Mouse (Mus musculus): ENCODE data around the gene Pak2. TPM values are rescaled to one million over a fixed set of nuclear protein-coding genes. Genes with fewer than 3 reads are reported as not detected.

Gene Pak2
- polyA plus RNA-seq, 1 experiment from 2014 or later = 38.2 TPM

GRCm38 (mm10) chr16:32114406-32114805, 35.3 kb upstream of the Pak2 start:
- H3K9ac ChIP-seq (replicated peaks; ENCODE audit: low read length) = no peak overlapping the region
- H3K9me3 ChIP-seq (ENCODE audit: low read length) = no peaks in the 10 kb centered on the region
- H3K4me2 ChIP-seq (replicated peaks; ENCODE audit: low read depth, low read length) = no peak overlapping the region
- no peaks in the 10 kb centered on the region for H3K27me3 ChIP-seq (ENCODE audit: insufficient read depth, low read length)
- no peaks in the 10 kb centered on the region for H3K4me1 ChIP-seq (ENCODE audit: insufficient read depth, low read length)
- ATAC-seq (ENCODE audit: low FRiP score, low TSS enrichment) = no peak
- H3K36me3 ChIP-seq (ENCODE audit: insufficient read depth, low read length) = 0 out of 2 replicates have a peak, but pooled peaks cover 4% of the 10 kb centered on the region
- H3K4me3 ChIP-seq (ENCODE audit: low read length) = no peak overlapping the region
- WGBS = 91% methylated on average over 10 of the region's 10 CpGs
- no peak overlapping the region for H3K27ac ChIP-seq (ENCODE audit: low read length)

GRCm38 (mm10) chr16:32113541-32114218, 34.5 kb upstream of the Pak2 start:
- 64% methylated on average over 23 of the region's 23 CpGs for WGBS
- no peaks in the 10 kb centered on the region for H3K9me3 ChIP-seq (ENCODE audit: low read length)
- no peak overlapping the region for H3K4me2 ChIP-seq (replicated peaks; ENCODE audit: low read depth, low read length)
- H3K36me3 ChIP-seq (ENCODE audit: insufficient read depth, low read length) = 0 out of 2 replicates have a peak, but pooled peaks cover 4% of the 10 kb centered on the region
- H3K9ac ChIP-seq (replicated peaks; ENCODE audit: low read length) = no peak overlapping the region
- H3K27me3 ChIP-seq (ENCODE audit: insufficient read depth, low read length) = no peaks in the 10 kb centered on the region
- ATAC-seq (ENCODE audit: low FRiP score, low TSS enrichment) = no peak; the same call in 1 of the 2 replicates
- H3K27ac ChIP-seq (ENCODE audit: low read length) = 0 out of 2 replicates have a peak overlapping the region, but pooled peaks have one; percentile 22
- no peaks in the 10 kb centered on the region for H3K4me1 ChIP-seq (ENCODE audit: insufficient read depth, low read length)
- H3K4me3 ChIP-seq (ENCODE audit: low read length) = no peak overlapping the region

- no peak for ATAC-seq (ENCODE audit: low FRiP score, low TSS enrichment)
These were observed 32.0 kb upstream of the Pak2 start for GRCm38 (mm10) chr16:32110951-32111699.

GRCm38 (mm10) chr16:32108578-32108977, 29.4 kb upstream of the Pak2 start:
- H3K9me3 ChIP-seq (ENCODE audit: low read length) = peaks cover 3% of the 10 kb centered on the region
- H3K4me1 ChIP-seq (ENCODE audit: insufficient read depth, low read length) = no peaks in the 10 kb centered on the region
- no peak overlapping the region for H3K4me3 ChIP-seq (ENCODE audit: low read length)
- WGBS = 86% methylated on average over 2 of the region's 2 CpGs
- H3K4me2 ChIP-seq (replicated peaks; ENCODE audit: low read depth, low read length) = no peak overlapping the region
- H3K36me3 ChIP-seq (ENCODE audit: insufficient read depth, low read length) = peaks cover 26% of the 10 kb centered on the region
- H3K27me3 ChIP-seq (ENCODE audit: insufficient read depth, low read length) = no peaks in the 10 kb centered on the region
- H3K9ac ChIP-seq (replicated peaks; ENCODE audit: low read length) = no peak overlapping the region
- no peak overlapping the region for H3K27ac ChIP-seq (ENCODE audit: low read length)
- no peak for ATAC-seq (ENCODE audit: low FRiP score, low TSS enrichment)

More at GRCm38 (mm10) chr16:32110951-32111699, 32.0 kb upstream of the Pak2 start:
- 67% methylated on average over 15 of the region's 15 CpGs for WGBS
- H3K9ac ChIP-seq (replicated peaks; ENCODE audit: low read length) = no peak overlapping the region
- no peak overlapping the region for H3K4me3 ChIP-seq (ENCODE audit: low read length)
- H3K27ac ChIP-seq (ENCODE audit: low read length) = no peak overlapping the region
- no peaks in the 10 kb centered on the region for H3K27me3 ChIP-seq (ENCODE audit: insufficient read depth, low read length)
- no peaks in the 10 kb centered on the region for H3K4me1 ChIP-seq (ENCODE audit: insufficient read depth, low read length)
- no peaks in the 10 kb centered on the region for H3K9me3 ChIP-seq (ENCODE audit: low read length)
- peaks cover 9% of the 10 kb centered on the region; the same call in 1 of the 2 replicates for H3K36me3 ChIP-seq (ENCODE audit: insufficient read depth, low read length)
- H3K4me2 ChIP-seq (replicated peaks; ENCODE audit: low read depth, low read length) = no peak overlapping the region

GRCm38 (mm10) chr16:32108170-32108569, 29.0 kb upstream of the Pak2 start:
- H3K4me1 ChIP-seq (ENCODE audit: insufficient read depth, low read length) = no peaks in the 10 kb centered on the region
- WGBS = 60% methylated on average over 7 of the region's 7 CpGs
- ATAC-seq (ENCODE audit: low FRiP score, low TSS enrichment) = peak; percentile 69; the same call in 1 of the 2 replicates
- H3K27ac ChIP-seq (ENCODE audit: low read length) = no peak overlapping the region
- no peak overlapping the region for H3K9ac ChIP-seq (replicated peaks; ENCODE audit: low read length)
- no peak overlapping the region for H3K4me2 ChIP-seq (replicated peaks; ENCODE audit: low read depth, low read length)
- no peak overlapping the region for H3K4me3 ChIP-seq (ENCODE audit: low read length)
- no peaks in the 10 kb centered on the region for H3K27me3 ChIP-seq (ENCODE audit: insufficient read depth, low read length)
- peaks cover 3% of the 10 kb centered on the region for H3K9me3 ChIP-seq (ENCODE audit: low read length)
- peaks cover 30% of the 10 kb centered on the region for H3K36me3 ChIP-seq (ENCODE audit: insufficient read depth, low read length)

DNA sequence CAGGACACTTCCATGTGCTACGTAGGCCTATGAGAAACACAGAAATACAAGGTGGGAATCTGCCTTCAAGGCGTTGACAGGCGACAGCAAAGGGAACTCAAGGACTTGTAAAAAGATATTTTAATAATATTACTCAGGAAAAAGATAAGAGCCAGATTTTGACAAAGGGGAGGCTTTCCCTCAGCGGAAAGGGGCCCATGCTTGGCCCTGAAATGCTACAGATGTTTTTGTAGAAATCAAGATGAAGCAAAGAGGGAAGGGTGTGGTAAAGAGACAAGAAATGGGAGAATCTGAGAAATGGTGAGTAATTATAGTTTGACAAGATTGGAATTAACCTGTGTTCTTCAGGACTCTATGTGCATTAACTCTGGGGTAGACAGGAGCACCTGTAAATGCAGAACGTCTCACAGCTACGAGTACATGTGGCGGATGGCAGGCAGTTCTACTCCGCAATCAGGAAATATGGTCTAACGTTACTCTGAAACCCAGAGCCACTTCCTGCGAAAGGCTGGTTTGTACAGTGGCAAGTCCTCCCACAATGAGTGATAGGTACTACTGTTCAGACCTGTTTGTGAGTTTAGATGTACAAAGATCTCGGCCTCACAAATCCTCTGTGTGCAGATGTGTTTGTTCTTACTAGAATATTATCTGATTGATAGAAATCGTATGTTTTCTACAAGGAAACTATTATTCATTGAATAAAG, 28.4 kb upstream of the Pak2 start:
- peaks cover 34% of the 10 kb centered on the region for H3K36me3 ChIP-seq (ENCODE audit: insufficient read depth, low read length)
- no peak overlapping the region for H3K9ac ChIP-seq (replicated peaks; ENCODE audit: low read length)
- no peak overlapping the region for H3K4me2 ChIP-seq (replicated peaks; ENCODE audit: low read depth, low read length)
- H3K27ac ChIP-seq (ENCODE audit: low read length) = no peak overlapping the region
- WGBS = 89% methylated on average over 12 of the region's 12 CpGs
- no peaks in the 10 kb centered on the region for H3K4me1 ChIP-seq (ENCODE audit: insufficient read depth, low read length)
- H3K27me3 ChIP-seq (ENCODE audit: insufficient read depth, low read length) = no peaks in the 10 kb centered on the region
- peaks cover 3% of the 10 kb centered on the region for H3K9me3 ChIP-seq (ENCODE audit: low read length)
- ATAC-seq (ENCODE audit: low FRiP score, low TSS enrichment) = no peak
- H3K4me3 ChIP-seq (ENCODE audit: low read length) = no peak overlapping the region

- no peak overlapping the region for H3K9ac ChIP-seq (replicated peaks; ENCODE audit: low read length)
- H3K27ac ChIP-seq (ENCODE audit: low read length) = no peak overlapping the region
- no peak overlapping the region for H3K4me3 ChIP-seq (ENCODE audit: low read length)
- peaks cover 40% of the 10 kb centered on the region for H3K36me3 ChIP-seq (ENCODE audit: insufficient read depth, low read length)
- no peak for ATAC-seq (ENCODE audit: low FRiP score, low TSS enrichment)
- H3K27me3 ChIP-seq (ENCODE audit: insufficient read depth, low read length) = no peaks in the 10 kb centered on the region
- no peak overlapping the region for H3K4me2 ChIP-seq (replicated peaks; ENCODE audit: low read depth, low read length)
- 92% methylated on average over 1 of the region's 1 CpGs for WGBS
- peaks cover 3% of the 10 kb centered on the region for H3K9me3 ChIP-seq (ENCODE audit: low read length)
- no peaks in the 10 kb centered on the region for H3K4me1 ChIP-seq (ENCODE audit: insufficient read depth, low read length)
These were observed 26.6 kb upstream of the Pak2 start for GRCm38 (mm10) chr16:32105698-32106097.

- Histone ChIP-seq H3K4me2 (replicated peaks; ENCODE audit: low read depth, low read length) (no peak overlapping the region), H3K9me3 (ENCODE audit: low read length) (peaks cover 3% of the 10 kb centered on the region), H3K4me3 (ENCODE audit: low read length) (no peak overlapping the region), H3K27me3 (ENCODE audit: insufficient read depth, low read length) (no peaks in the 10 kb centered on the region), H3K36me3 (ENCODE audit: insufficient read depth, low read length) (peaks cover 34% of the 10 kb centered on the region), H3K4me1 (ENCODE audit: insufficient read depth, low read length) (peaks cover 15% of the 10 kb centered on the region), H3K27ac (ENCODE audit: low read length) (no peak overlapping the region), H3K9ac (replicated peaks; ENCODE audit: low read length) (no peak overlapping the region)
- no peak for ATAC-seq (ENCODE audit: low FRiP score, low TSS enrichment)
- WGBS = 88% methylated on average over 13 of the region's 13 CpGs
These were observed 23.2 kb upstream of the Pak2 start for GRCm38 (mm10) chr16:32102295-32102694.

DNA sequence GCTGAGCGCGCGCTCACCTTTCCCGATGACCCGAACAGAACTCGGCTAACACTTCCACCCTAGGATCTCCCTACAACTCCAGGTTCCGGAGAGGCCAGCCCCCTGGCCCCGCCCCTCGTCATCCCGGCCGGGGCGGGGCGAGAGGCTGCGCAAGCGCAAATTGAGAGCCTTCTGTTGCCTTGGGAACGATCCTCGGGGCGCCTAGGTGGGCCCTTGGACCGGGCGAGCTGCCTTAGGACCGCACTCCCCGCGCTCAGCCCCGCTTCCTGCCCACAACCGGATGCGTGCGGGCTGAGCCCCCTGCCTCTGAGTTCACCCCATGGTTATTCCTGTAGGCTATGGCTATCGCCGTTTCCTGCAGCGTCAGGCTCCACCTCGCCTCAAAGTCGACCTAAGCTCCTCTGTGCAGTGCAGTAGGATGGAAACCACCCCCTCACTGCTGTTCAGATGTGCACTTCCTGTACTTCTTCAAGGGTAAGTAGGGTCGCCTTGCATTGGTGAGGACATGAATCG, 20.6 kb upstream of the Pak2 start, which contains the start of the genes Pigx and Cep19:
Gene Pigx (minus strand): TSS at position 103 of the 513 bp plus-strand sequence.
Gene Cep19 (plus strand): TSS at position 163 of the 513 bp plus-strand sequence.
- peaks cover 30% of the 10 kb centered on the region for H3K36me3 ChIP-seq (ENCODE audit: insufficient read depth, low read length)
- no peaks in the 10 kb centered on the region for H3K27me3 ChIP-seq (ENCODE audit: insufficient read depth, low read length)
- H3K9me3 ChIP-seq (ENCODE audit: low read length) = no peaks in the 10 kb centered on the region
- ATAC-seq (ENCODE audit: low FRiP score, low TSS enrichment) = peak; percentile 97
- H3K4me3 ChIP-seq (ENCODE audit: low read length) = peak within 1 kb of the TSS; percentile 80
- peak within 1 kb of the TSS; percentile 94 for H3K9ac ChIP-seq (replicated peaks; ENCODE audit: low read length)
- H3K27ac ChIP-seq (ENCODE audit: low read length) = peak within 1 kb of the TSS; percentile 89
- H3K4me1 ChIP-seq (ENCODE audit: insufficient read depth, low read length) = peaks cover 15% of the 10 kb centered on the region
- peak within 1 kb of the TSS; percentile 71 for H3K4me2 ChIP-seq (replicated peaks; ENCODE audit: low read depth, low read length)
- 0% methylated on average over 34 of the region's 34 CpGs for WGBS
